Mouse (Mus musculus) T-helper 1 cell (primary cell): ENCODE results near the gene Ralgapa2.

ENCODE experiments used
- in situ Hi-C: fragments of 300-600 bp; cut with MboI, MseI; formaldehyde crosslinking; loops from one replicate; pipeline ENCODE4 v1.15.1; 2025; ENCODE audit warnings: high pct_unique_total_duplicates

Ralgapa2 gene

GRCm38 (mm10) chr2:146361969-146362368 is 150.2 kb downstream of the Ralgapa2 start:
- in situ Hi-C loops: no loop called here

GRCm38 (mm10) chr2:146361076-146361475 is 151.1 kb downstream of the Ralgapa2 start:
- in situ Hi-C loops: no loop called here

GRCm38 (mm10) chr2:146359676-146360075 is 152.5 kb downstream of the Ralgapa2 start:
- in situ Hi-C loops: no loop called here

- in situ Hi-C loops: no loop called here
Observed at GRCm38 (mm10) chr2:146356524-146356923, 155.6 kb downstream of the Ralgapa2 start.

- in situ Hi-C loops: no loop called here
Observed at GRCm38 (mm10) chr2:146350230-146350629, 161.9 kb downstream of the Ralgapa2 start.

GRCm38 (mm10) chr2:146347942-146348341 is 164.2 kb downstream of the Ralgapa2 start:
- in situ Hi-C loops: no loop called here

GRCm38 (mm10) chr2:146340090-146340489 is 172.1 kb downstream of the Ralgapa2 start:
- in situ Hi-C loops: no loop called here

GRCm38 (mm10) chr2:146337540-146337939 is 174.6 kb downstream of the Ralgapa2 start:
- in situ Hi-C loops: no loop called here

GRCm38 (mm10) chr2:146331894-146332476 is 180.2 kb downstream of the Ralgapa2 start:
- in situ Hi-C loops: no loop called here

GRCm38 (mm10) chr2:146330772-146331281 is 181.3 kb downstream of the Ralgapa2 start:
- in situ Hi-C loops: no loop called here

- in situ Hi-C loops: no loop called here
Observed at GRCm38 (mm10) chr2:146330101-146330500, 182.0 kb downstream of the Ralgapa2 start.

GRCm38 (mm10) chr2:146326654-146327053 is 185.5 kb downstream of the Ralgapa2 start:
- in situ Hi-C loops: no loop called here

- in situ Hi-C loops: no loop called here
Observed at GRCm38 (mm10) chr2:146324907-146325715, 187.0 kb downstream of the Ralgapa2 start.

GRCm38 (mm10) chr2:146324140-146324906 is 187.8 kb downstream of the Ralgapa2 start:
- in situ Hi-C loops: no loop called here

- in situ Hi-C loops: no loop called here
Observed at GRCm38 (mm10) chr2:146323528-146323927, 188.6 kb downstream of the Ralgapa2 start.

- in situ Hi-C loops: no loop called here
Observed at GRCm38 (mm10) chr2:146322770-146323169, 189.4 kb downstream of the Ralgapa2 start.

- in situ Hi-C loops: no loop called here
Observed at GRCm38 (mm10) chr2:146322019-146322418, 190.1 kb downstream of the Ralgapa2 start.

- in situ Hi-C loops: no loop called here
Observed at GRCm38 (mm10) chr2:146320666-146321065, 191.5 kb downstream of the Ralgapa2 start.

- in situ Hi-C loops: no loop called here
Observed at GRCm38 (mm10) chr2:146314751-146315150, 197.4 kb downstream of the Ralgapa2 start.

- in situ Hi-C loops: no loop called here
Observed at GRCm38 (mm10) chr2:146313811-146314210, 198.3 kb downstream of the Ralgapa2 start.

- in situ Hi-C loops: no loop called here
Observed at GRCm38 (mm10) chr2:146310760-146311159, 201.4 kb downstream of the Ralgapa2 start.

- in situ Hi-C loops: no loop called here
Observed at GRCm38 (mm10) chr2:146310291-146310690, 201.9 kb downstream of the Ralgapa2 start.
